Mouse (Mus musculus) limb, embryonic 13.5 days (tissue): ENCODE measurements around the gene Susd6. TPM values are rescaled to one million over a fixed set of nuclear protein-coding genes. Genes with fewer than 3 reads are reported as not detected.
"Not testable (repeated sequence)": the region's sequence is repeated elsewhere in the genome, so short reads cannot be mapped to it uniquely, and the experiment has no call there.

Experiments
- ATAC-seq: fragments of 200-750 bp; cut with Nextera tagmentation; 2 replicates; pipeline ENCODE4 v1.8.0; 2017; ENCODE audit warnings: low read depth, moderate number of reproducible peaks, moderate TSS enrichment; ENCODE audit not compliant: low FRiP score
- H3K27ac ChIP-seq: fragments of 300-500 bp; sonication (generic); 2 replicates; pipeline ENCODE4 v1.5.1; 2015; ENCODE audit warnings: inconsistent platforms, mild to moderate bottlenecking, moderate library complexity
- H3K27me3 ChIP-seq: fragments of 300-500 bp; sonication (generic); 2 replicates; pipeline ENCODE4 v1.6.1; 2015; ENCODE audit warnings: mild to moderate bottlenecking, inconsistent platforms
- H3K36me3 ChIP-seq: fragments of 300-500 bp; sonication (generic); 2 replicates; pipeline ENCODE4 v1.6.1; 2015; ENCODE audit warnings: inconsistent platforms, mild to moderate bottlenecking, moderate library complexity
- H3K4me1 ChIP-seq: fragments of 300-500 bp; sonication (generic); 2 replicates; pipeline ENCODE4 v1.6.1; 2015; ENCODE audit warnings: inconsistent platforms
- H3K4me2 ChIP-seq: fragments of 300-500 bp; sonication (generic); replicated peaks from 2 replicates; pipeline ENCODE4 v1.6.1; 2015; ENCODE audit warnings: inconsistent platforms, mild to moderate bottlenecking, moderate library complexity
- H3K4me3 ChIP-seq: fragments of 300-500 bp; sonication (generic); 2 replicates; pipeline ENCODE4 v1.5.1; 2015; ENCODE audit warnings: moderate library complexity, mild to moderate bottlenecking, inconsistent platforms
- H3K9ac ChIP-seq: fragments of 300-500 bp; sonication (generic); 2 replicates; pipeline ENCODE4 v1.6.1; 2015; ENCODE audit warnings: mild to moderate bottlenecking, inconsistent platforms
- H3K9me3 ChIP-seq: fragments of 300-500 bp; sonication (generic); 2 replicates; pipeline ENCODE4 v1.6.1; 2016; ENCODE audit warnings: inconsistent platforms
- whole genome bisulfite sequencing: fragments of 180-500 bp; shearing (Covaris S2); methylation state at CpG from one replicate; pipeline ENCODE4 v1.1.7; 2015; 5-methylcytosine and 5-hydroxymethylcytosine counted together
- polyA plus RNA-seq: library from polyadenylated mRNA; unstranded; fragments of >200 nt; fragmentation: Nextera tagmentation; extraction: Ambion mirVana; gene quantifications from 2 replicates; pipeline ENCODE4 v1.2.1, GENCODE M21; 2015

The Susd6 gene
- polyA plus RNA-seq, 1 experiment from 2014 or later = 15.7 TPM

DNA sequence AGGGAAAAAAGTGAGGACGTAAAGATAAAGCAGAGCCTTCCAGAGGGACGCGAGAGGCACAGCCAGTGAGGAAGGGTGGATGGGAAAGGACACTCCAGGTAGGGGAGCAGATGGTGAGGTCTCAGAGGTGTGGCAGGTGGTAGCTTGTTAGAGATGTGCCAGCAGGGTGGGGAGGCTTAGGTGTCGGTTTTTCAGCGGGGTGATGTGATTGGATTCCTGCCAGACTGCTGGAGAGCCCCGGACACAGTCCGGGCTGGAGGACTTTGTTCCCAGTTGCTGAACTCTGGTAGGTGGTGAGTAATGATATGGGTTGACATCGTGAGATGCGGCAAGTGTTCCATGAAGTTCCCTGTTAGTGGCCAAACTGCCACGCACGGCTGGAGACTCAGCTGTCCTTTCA is 2.7 kb upstream of the Susd6 start:
- no peaks in the 10 kb centered on the region for H3K36me3 ChIP-seq
- H3K9ac ChIP-seq = no peak overlapping the region
- WGBS = 46% methylated on average over 11 of the region's 11 CpGs
- no peaks in the 10 kb centered on the region for H3K9me3 ChIP-seq
- H3K4me1 ChIP-seq = peaks cover 17% of the 10 kb centered on the region
- no peak overlapping the region for H3K4me3 ChIP-seq
- no peak overlapping the region for H3K27ac ChIP-seq
- ATAC-seq = no peak
- H3K4me2 ChIP-seq = no peak overlapping the region
- no peaks in the 10 kb centered on the region for H3K27me3 ChIP-seq

GRCm38 (mm10) chr12:80788188-80788587 is 2.1 kb upstream of the Susd6 start:
- H3K27me3 ChIP-seq = no peaks in the 10 kb centered on the region
- H3K4me3 ChIP-seq = no peak overlapping the region
- WGBS = 73% methylated on average over 3 of the region's 3 CpGs
- no peak overlapping the region for H3K27ac ChIP-seq
- H3K9me3 ChIP-seq = no peaks in the 10 kb centered on the region
- no peak for ATAC-seq
- no peak overlapping the region for H3K9ac ChIP-seq
- H3K4me2 ChIP-seq = no peak overlapping the region
- H3K4me1 ChIP-seq = peaks cover 17% of the 10 kb centered on the region
- H3K36me3 ChIP-seq = no peaks in the 10 kb centered on the region

DNA sequence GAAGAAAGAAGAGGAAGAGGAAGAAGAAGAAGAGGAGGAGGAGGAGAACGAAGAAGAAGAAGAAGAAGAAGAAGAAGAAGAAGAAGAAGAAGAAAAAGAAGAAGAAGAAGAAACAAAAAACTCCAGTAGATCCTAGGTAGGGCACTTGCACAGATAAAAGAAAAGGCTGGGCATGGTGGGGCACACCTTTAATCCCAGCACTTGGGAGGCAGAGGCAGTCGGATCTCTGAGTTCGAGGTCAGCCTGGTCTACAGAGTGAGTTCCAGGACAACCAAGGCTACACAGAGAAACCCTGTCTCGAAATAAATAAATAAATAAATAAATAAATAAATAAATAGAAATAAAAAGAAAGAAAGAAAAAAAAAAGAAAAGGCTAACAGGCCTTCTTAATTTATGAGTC is 1.0 kb upstream of the Susd6 start:
- not testable (repeated sequence) for H3K9ac ChIP-seq, H3K9me3 ChIP-seq, H3K36me3 ChIP-seq, H3K4me3 ChIP-seq, H3K4me2 ChIP-seq, H3K27ac ChIP-seq, ATAC-seq, H3K27me3 ChIP-seq
- H3K4me1 ChIP-seq = peaks cover 17% of the 10 kb centered on the region
- 89% methylated on average over 4 of the region's 4 CpGs for WGBS

DNA sequence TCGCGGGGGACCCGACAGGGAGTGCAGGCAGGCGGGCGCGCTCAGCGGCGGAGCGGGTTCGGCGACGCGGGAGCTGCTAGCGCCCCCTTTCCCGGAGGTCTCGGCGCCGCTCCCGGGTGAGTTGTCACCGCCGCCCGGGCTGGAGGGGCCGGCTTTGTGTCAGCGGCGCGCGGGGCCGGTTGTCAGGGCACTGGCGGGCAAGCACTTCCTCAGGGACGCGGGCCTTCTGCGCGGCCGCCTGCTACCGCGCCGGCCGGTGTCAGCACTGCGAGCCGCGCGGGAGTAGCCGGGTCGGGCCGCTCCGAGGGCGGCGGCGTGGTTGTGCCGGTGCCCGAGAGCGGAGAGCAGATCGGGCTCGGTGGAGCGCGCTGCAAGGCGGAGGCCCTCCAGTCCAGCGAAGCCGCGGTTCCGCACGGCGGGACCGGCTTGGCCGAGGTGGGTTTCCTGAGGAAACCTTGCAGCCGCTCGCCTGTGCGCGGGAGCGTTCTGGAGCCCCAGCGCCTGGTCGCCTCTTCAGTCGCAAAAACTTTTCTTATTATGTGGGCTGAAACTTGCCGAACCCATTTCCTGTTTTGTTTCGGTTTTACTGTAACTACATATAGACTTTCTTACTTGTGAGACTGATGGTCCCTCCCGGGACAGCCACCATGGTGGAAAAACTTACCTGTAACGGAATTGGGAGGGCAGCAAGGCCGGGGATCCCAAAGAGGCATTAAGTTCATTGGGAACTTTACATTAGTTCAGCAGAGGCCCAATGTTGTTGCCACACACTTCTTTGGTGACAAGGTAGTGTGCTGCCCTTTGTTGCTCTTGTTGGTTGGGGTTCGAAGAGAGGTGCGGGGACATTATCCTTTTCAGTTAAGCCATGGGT is 625 bp downstream of the Susd6 start:
- Histone ChIP-seq H3K36me3 (no peaks in the 10 kb centered on the region), H3K4me2 (peak overlapping the region; percentile 79), H3K27me3 (no peaks in the 10 kb centered on the region), H3K4me3 (peak overlapping the region; percentile 95), H3K9me3 (no peaks in the 10 kb centered on the region), H3K27ac (peak overlapping the region; percentile 97), H3K9ac (peak overlapping the region; percentile 94), H3K4me1 (peaks cover 20% of the 10 kb centered on the region)
- under 1% methylated on average over 80 of the region's 80 CpGs for WGBS
- peak; percentile 78 for ATAC-seq

DNA sequence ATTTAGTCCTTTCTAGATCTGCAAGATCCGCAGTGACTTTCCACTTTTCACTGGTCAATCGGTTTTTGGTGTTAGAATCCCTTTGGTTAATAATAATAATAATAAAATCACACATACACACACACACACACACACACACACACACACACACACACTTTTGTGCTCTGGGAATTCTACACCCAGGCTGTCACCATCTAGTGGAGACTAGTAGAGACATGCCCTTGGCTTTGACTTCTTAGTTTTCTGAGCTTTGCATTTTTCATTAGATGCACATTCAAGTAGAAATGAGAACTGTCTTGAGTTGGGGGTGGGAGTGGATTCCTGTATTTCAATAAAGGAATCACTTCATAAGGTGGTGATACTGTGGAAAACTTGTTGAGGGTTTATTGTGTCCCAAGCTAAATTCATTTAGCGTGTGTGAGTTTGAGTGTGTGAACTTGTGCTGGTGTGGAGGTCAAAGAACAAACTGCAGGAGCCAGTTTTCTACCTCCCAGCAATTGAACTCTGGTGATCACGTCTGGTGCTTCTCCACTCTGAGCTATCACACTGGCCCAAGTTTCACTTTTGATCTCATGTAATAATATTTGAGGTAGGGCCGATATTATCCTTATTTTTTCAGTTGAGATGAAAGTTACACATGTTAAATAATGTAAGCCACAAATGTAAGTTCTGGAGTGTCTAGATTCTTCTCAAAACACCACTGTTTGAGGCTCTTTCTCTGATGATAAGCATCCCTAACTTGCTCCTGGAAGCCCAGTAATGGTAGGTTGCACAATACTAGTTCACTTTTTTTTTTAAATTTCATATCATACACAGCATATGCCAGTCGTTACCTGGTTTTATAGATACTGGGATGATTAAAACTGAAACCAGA is 1.5 kb downstream of the Susd6 start:
- no peak for ATAC-seq
- Histone ChIP-seq H3K9me3 (no peaks in the 10 kb centered on the region), H3K4me3 (peak overlapping the region; percentile 95), H3K4me1 (peaks cover 20% of the 10 kb centered on the region), H3K4me2 (peak overlapping the region; percentile 79), H3K27ac (no peak overlapping the region), H3K9ac (peak overlapping the region; percentile 94), H3K27me3 (no peaks in the 10 kb centered on the region), H3K36me3 (no peaks in the 10 kb centered on the region)
- WGBS = 39% methylated on average over 6 of the region's 6 CpGs

- H3K4me1 ChIP-seq = peaks cover 20% of the 10 kb centered on the region
- no peaks in the 10 kb centered on the region for H3K27me3 ChIP-seq
- 79% methylated on average over 5 of the region's 5 CpGs for WGBS
- no peak overlapping the region for H3K4me3 ChIP-seq
- H3K9me3 ChIP-seq = no peaks in the 10 kb centered on the region
- H3K4me2 ChIP-seq = 0 out of 2 replicates have a peak overlapping the region, but pooled peaks have one; percentile 9
- H3K9ac ChIP-seq = no peak overlapping the region
- ATAC-seq = no peak
- no peaks in the 10 kb centered on the region for H3K36me3 ChIP-seq
- no peak overlapping the region for H3K27ac ChIP-seq
These were observed 2.6 kb downstream of the Susd6 start for GRCm38 (mm10) chr12:80792867-80793266.

DNA sequence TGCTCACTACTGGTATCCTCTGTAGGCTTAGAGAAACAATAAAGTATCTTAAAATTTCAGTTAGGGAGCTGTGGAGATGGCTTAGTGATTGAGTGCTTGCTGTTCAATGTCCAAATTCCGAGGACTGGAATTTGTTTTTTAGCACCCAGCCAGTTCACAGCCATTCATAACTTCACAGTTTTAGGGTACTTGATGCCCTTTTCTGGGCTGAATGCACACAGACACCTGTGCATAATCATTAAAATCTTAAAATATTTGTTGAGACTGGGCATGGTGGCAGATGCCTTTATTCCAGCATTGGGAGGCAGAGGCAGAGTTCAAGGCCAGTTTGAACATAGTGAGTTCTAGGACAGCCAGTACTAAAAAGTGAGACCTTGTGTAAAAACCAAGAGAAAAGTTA is 3.2 kb downstream of the Susd6 start:
- ATAC-seq = no peak
- Histone ChIP-seq H3K36me3 (no peaks in the 10 kb centered on the region), H3K4me3 (no peak overlapping the region), H3K4me1 (peaks cover 20% of the 10 kb centered on the region), H3K9me3 (no peaks in the 10 kb centered on the region), H3K27ac (no peak overlapping the region), H3K27me3 (no peaks in the 10 kb centered on the region), H3K4me2 (no peak overlapping the region), H3K9ac (no peak overlapping the region)
- 74% methylated on average over 1 of the region's 1 CpGs for WGBS

DNA sequence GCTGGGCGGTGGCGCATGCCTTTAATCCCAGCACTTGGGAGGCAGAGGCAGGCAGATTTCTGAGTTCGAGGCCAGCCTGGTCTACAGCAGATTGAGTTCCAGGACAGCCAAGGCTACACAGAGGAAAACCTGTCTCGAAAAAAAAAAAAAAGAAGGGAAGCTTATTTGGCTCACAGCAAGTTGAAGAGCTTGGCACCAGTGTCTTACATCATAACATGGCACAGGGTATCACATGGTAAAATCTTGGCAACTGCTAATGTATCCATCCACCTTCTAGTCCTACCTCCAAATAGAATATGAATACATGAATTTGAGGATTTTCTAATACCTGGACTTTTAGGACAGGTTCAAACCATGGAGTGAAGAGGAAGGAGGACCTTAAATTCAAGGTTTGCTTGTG is 4.2 kb downstream of the Susd6 start:
- no peak overlapping the region for H3K4me3 ChIP-seq
- H3K4me2 ChIP-seq = no peak overlapping the region
- no peaks in the 10 kb centered on the region for H3K36me3 ChIP-seq
- H3K4me1 ChIP-seq = peaks cover 20% of the 10 kb centered on the region
- 94% methylated on average over 4 of the region's 4 CpGs for WGBS
- H3K27ac ChIP-seq = no peak overlapping the region
- ATAC-seq = no peak
- H3K9me3 ChIP-seq = no peaks in the 10 kb centered on the region
- H3K9ac ChIP-seq = no peak overlapping the region
- H3K27me3 ChIP-seq = no peaks in the 10 kb centered on the region

DNA sequence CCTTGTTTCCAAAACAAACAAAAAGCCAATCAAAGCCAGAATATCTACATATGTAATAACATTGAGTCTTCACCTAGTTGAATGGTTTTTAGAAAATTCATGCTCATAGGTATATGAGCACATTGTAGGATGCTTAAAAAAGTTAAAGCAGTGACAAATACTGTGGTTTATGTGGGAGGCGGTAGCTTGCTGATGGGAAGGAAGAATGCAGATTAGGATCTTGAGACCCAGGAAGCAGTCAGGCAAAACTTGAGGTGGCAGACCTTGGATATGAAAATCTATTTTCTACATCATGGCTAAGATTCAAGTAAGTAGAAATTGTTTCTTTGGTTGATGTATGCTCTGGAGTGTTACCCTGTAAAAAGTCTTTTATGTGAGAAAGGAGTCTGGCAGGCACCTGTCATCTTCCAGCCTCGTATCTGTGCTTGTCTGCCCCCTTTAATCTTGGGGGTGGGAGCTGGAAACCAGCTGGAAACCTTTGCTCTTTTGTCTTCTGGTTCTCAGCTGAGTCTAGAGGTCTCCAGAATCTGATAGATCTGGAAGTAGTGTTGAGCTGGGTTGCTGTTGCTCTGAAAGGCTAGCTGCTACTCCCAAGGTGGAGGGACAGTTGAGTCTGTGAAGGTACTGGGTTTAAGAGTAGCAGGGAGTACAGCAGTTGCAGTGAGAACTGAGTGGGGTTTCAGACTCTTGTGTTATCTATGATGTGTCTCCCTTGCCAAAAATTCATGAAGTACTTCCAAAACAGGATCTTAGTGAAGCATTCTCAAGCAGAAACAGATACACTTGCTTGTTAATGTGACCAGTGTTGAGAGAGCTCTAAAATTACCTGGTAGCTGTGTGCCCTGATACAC is 4.8 kb downstream of the Susd6 start:
- H3K27ac ChIP-seq = no peak overlapping the region
- H3K9ac ChIP-seq = no peak overlapping the region
- H3K4me1 ChIP-seq = peaks cover 14% of the 10 kb centered on the region
- no peak overlapping the region for H3K4me2 ChIP-seq
- no peaks in the 10 kb centered on the region for H3K27me3 ChIP-seq
- no peak for ATAC-seq
- WGBS = 57% methylated on average over 2 of the region's 2 CpGs
- H3K9me3 ChIP-seq = no peaks in the 10 kb centered on the region
- H3K36me3 ChIP-seq = no peaks in the 10 kb centered on the region
- no peak overlapping the region for H3K4me3 ChIP-seq

- H3K9me3 ChIP-seq = no peaks in the 10 kb centered on the region
- no peak overlapping the region for H3K9ac ChIP-seq
- peaks cover 8% of the 10 kb centered on the region; the same call in 1 of the 2 replicates for H3K4me1 ChIP-seq
- no peak overlapping the region for H3K4me3 ChIP-seq
- no peaks in the 10 kb centered on the region for H3K27me3 ChIP-seq
- no peak for ATAC-seq
- no peaks in the 10 kb centered on the region for H3K36me3 ChIP-seq
- H3K4me2 ChIP-seq = no peak overlapping the region
- H3K27ac ChIP-seq = no peak overlapping the region
These were observed 8.0 kb downstream of the Susd6 start for GRCm38 (mm10) chr12:80798271-80798670.

DNA sequence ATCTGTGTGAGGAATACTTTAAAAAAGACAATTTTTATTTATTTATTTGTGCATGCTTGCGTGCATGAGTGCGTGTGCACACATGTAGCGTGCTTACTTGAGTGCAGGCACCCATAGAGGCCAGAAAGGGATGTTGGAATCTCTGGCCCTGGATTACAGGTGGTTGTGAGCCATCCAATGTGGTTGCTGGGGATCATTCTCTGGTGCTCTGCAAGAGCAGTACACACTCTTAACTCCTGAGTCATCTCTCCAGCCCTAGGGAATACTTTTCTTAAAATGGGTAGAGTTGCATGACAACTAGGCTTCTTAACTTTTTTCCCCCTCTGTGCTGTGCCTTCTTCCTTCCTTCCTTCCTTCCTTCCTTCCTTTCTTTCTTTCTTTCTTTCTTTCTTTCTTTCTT is 9.8 kb downstream of the Susd6 start:
- ATAC-seq = no peak
- H3K4me2 ChIP-seq = no peak overlapping the region
- H3K27me3 ChIP-seq = no peaks in the 10 kb centered on the region
- H3K9ac ChIP-seq = no peak overlapping the region
- H3K4me3 ChIP-seq = no peak overlapping the region
- 98% methylated on average over 3 of the region's 3 CpGs for WGBS
- H3K27ac ChIP-seq = no peak overlapping the region
- no peaks in the 10 kb centered on the region for H3K36me3 ChIP-seq
- peaks cover 7% of the 10 kb centered on the region; the same call in 1 of the 2 replicates for H3K4me1 ChIP-seq
- H3K9me3 ChIP-seq = no peaks in the 10 kb centered on the region
